Comparison of ENCODE assay signal across 11 mouse cellular contexts in genomic region chr4:45755097-45755496, GRCm38 (mm10). TPM values are rescaled to one million over a fixed set of nuclear protein-coding genes. Genes with fewer than 3 reads are reported as not detected.
A peak's percentile ranks its signal among the peaks of the same experiment; 100 is the strongest.
DNase-seq lines count a peak whose midpoint lies in the region; ATAC-seq and TF ChIP-seq lines count a peak whose summit lies in the region.
"Had no signal": no experiment of that assay in that cellular context is flagged by ENCODE, and none has a peak within 500 bp of the region (broad histone marks: within the 10 kb centered on the region; RNA-seq: fewer than 3 reads in every experiment).

No protein-coding gene starts in this region.

- H3K4me3 ChIP-seq in forebrain, embryonic 13.5 days: 0 out of 2 replicates have a peak overlapping the region, but pooled peaks have one; percentile 12
- no peak overlapping the region for H3K4me3 ChIP-seq in forebrain, embryonic 11.5 days (ENCODE audit: low read depth, low read length)
- no peak overlapping the region for H3K4me3 ChIP-seq in lung, embryonic 15.5 days
- H3K4me3 ChIP-seq in lung, postnatal 0 days (ENCODE audit: low read depth, low read length): no peak overlapping the region
- no peak overlapping the region for H3K4me3 ChIP-seq in forebrain, embryonic 14.5 days (ENCODE audit: low read depth, low read length)
- H3K4me3 ChIP-seq: megakaryocyte, embryonic 14.5 days had no signal

- H3K36me3 ChIP-seq in forebrain, embryonic 13.5 days (ENCODE audit: poor library complexity, severe bottlenecking): no peaks in the 10 kb centered on the region
- H3K36me3 ChIP-seq in forebrain, embryonic 11.5 days (ENCODE audit: control insufficient read depth, insufficient read depth, low read length): no peaks in the 10 kb centered on the region
- no peaks in the 10 kb centered on the region for H3K36me3 ChIP-seq in lung, embryonic 15.5 days
- no peaks in the 10 kb centered on the region for H3K36me3 ChIP-seq in lung, postnatal 0 days (ENCODE audit: insufficient read depth, low read length)
- H3K36me3 ChIP-seq in forebrain, embryonic 14.5 days (ENCODE audit: control insufficient read depth, insufficient read depth, low read length): no peaks in the 10 kb centered on the region

- H3K27me3 ChIP-seq in forebrain, embryonic 13.5 days: 0 out of 2 replicates have a peak, but pooled peaks cover 3% of the 10 kb centered on the region
- no peaks in the 10 kb centered on the region for H3K27me3 ChIP-seq in forebrain, embryonic 11.5 days (ENCODE audit: control insufficient read depth, insufficient read depth, low read length)
- no peaks in the 10 kb centered on the region for H3K27me3 ChIP-seq in lung, embryonic 15.5 days
- no peaks in the 10 kb centered on the region for H3K27me3 ChIP-seq in lung, postnatal 0 days (replicated peaks; ENCODE audit: insufficient read depth, low read length)
- no peaks in the 10 kb centered on the region for H3K27me3 ChIP-seq in forebrain, embryonic 14.5 days (replicated peaks; ENCODE audit: control insufficient read depth, insufficient read depth, low read length)

- H3K27ac ChIP-seq in forebrain, embryonic 13.5 days: peak overlapping the region; percentile 94
- H3K27ac ChIP-seq in forebrain, embryonic 11.5 days (ENCODE audit: low read depth, low read length): no peak overlapping the region
- peak overlapping the region; percentile 60; the same call in 1 of the 2 replicates for H3K27ac ChIP-seq in lung, embryonic 15.5 days
- no peak overlapping the region for H3K27ac ChIP-seq in lung, postnatal 0 days (ENCODE audit: low read length)
- peak overlapping the region; percentile 95 for H3K27ac ChIP-seq in forebrain, embryonic 14.5 days (ENCODE audit: low read depth, low read length)

- peak overlapping the region; percentile 47 for H3K4me2 ChIP-seq in forebrain, embryonic 13.5 days
- no peak overlapping the region for H3K4me2 ChIP-seq in forebrain, embryonic 11.5 days (ENCODE audit: low read depth, low read length, severe bottlenecking)
- no peak overlapping the region for H3K4me2 ChIP-seq in lung, embryonic 15.5 days
- no peak overlapping the region for H3K4me2 ChIP-seq in lung, postnatal 0 days (replicated peaks; ENCODE audit: low read depth, low read length)
- H3K4me2 ChIP-seq in forebrain, embryonic 14.5 days (ENCODE audit: low read length): peak overlapping the region; percentile 39

- peak overlapping the region; percentile 45 for H3K9ac ChIP-seq in forebrain, embryonic 13.5 days
- H3K9ac ChIP-seq in forebrain, embryonic 11.5 days (ENCODE audit: low read length): no peak overlapping the region
- H3K9ac ChIP-seq in lung, embryonic 15.5 days: no peak overlapping the region
- no peak overlapping the region for H3K9ac ChIP-seq in lung, postnatal 0 days (replicated peaks; ENCODE audit: low read depth)
- H3K9ac ChIP-seq in forebrain, embryonic 14.5 days (ENCODE audit: low read length): peak overlapping the region; percentile 50

- no peaks in the 10 kb centered on the region for H3K9me3 ChIP-seq in forebrain, embryonic 13.5 days (replicated peaks)
- no peaks in the 10 kb centered on the region for H3K9me3 ChIP-seq in forebrain, embryonic 11.5 days (ENCODE audit: control insufficient read depth, low read length)
- H3K9me3 ChIP-seq in lung, embryonic 15.5 days: no peaks in the 10 kb centered on the region
- no peaks in the 10 kb centered on the region for H3K9me3 ChIP-seq in lung, postnatal 0 days (ENCODE audit: low read length)
- H3K9me3 ChIP-seq in forebrain, embryonic 14.5 days (replicated peaks; ENCODE audit: control insufficient read depth, low read length): no peaks in the 10 kb centered on the region

- no peak for DNase-seq in forebrain, embryonic 11.5 days (ENCODE audit: low spot score)
- DNase-seq in lung, postnatal 0 days (ENCODE audit: low spot score): no peak
- peak; percentile 72 for DNase-seq in forebrain, embryonic 14.5 days (ENCODE audit: low spot score)
- peak; percentile 50 for DNase-seq in retina, embryonic 14.5 days (ENCODE audit: low spot score)
- no peak for DNase-seq in gastrocnemius, postnatal 10 days

- ATAC-seq in forebrain, embryonic 13.5 days: peak; percentile 57
- no peak for ATAC-seq in forebrain, embryonic 11.5 days (replicated peaks; ENCODE audit: low FRiP score)
- no peak for ATAC-seq in lung, embryonic 15.5 days (ENCODE audit: borderline replicate concordance, extremely low read depth, low FRiP score, low TSS enrichment)
- ATAC-seq in lung, postnatal 0 days: no peak
- peak; percentile 56 for ATAC-seq in forebrain, embryonic 14.5 days
- no peak for ATAC-seq in granulocyte monocyte progenitor cell, adult 5-6 weeks (replicated peaks; ENCODE audit: poor library complexity, severe bottlenecking)
- ATAC-seq: activated CD4-positive, CD25-positive, alpha-beta regulatory T cell, adult 4 months; inflammation-experienced regulatory T-cells, adult 6 months had no signal

- TF ChIP-seq CTCF in lung, postnatal 0 days (IDR thresholded peaks at IDR 0.05): no peak

- WGBS in forebrain, embryonic 13.5 days: 40% methylated on average over 9 of the region's 9 CpGs
- 54% methylated on average over 9 of the region's 9 CpGs for WGBS in forebrain, embryonic 11.5 days
- 59% methylated on average over 9 of the region's 9 CpGs for WGBS in lung, embryonic 15.5 days
- 71% methylated on average over 9 of the region's 9 CpGs for WGBS in lung, postnatal 0 days
- WGBS in forebrain, embryonic 14.5 days: 39% methylated on average over 9 of the region's 9 CpGs

- H3K4me1 ChIP-seq in forebrain, embryonic 13.5 days: peaks cover 77% of the 10 kb centered on the region
- H3K4me1 ChIP-seq in forebrain, embryonic 11.5 days (replicated peaks; ENCODE audit: control insufficient read depth, insufficient read depth, low read length): peaks cover 2% of the 10 kb centered on the region; the same call in 1 of the 2 replicates
- peaks cover 49% of the 10 kb centered on the region for H3K4me1 ChIP-seq in lung, embryonic 15.5 days
- peaks cover 8% of the 10 kb centered on the region; the same call in 1 of the 2 replicates for H3K4me1 ChIP-seq in lung, postnatal 0 days (ENCODE audit: insufficient read depth, low read depth, low read length)
- H3K4me1 ChIP-seq in forebrain, embryonic 14.5 days (ENCODE audit: control insufficient read depth, insufficient read depth, low read length): peaks cover 43% of the 10 kb centered on the region
- H3K4me1 ChIP-seq: megakaryocyte, embryonic 14.5 days had no signal

- TF ChIP-seq EP300 in lung, postnatal 0 days (IDR thresholded peaks at IDR 0.05): no peak

RNA-seq across cellular contexts. Expression of gene Aldh1b1, which starts 43.7 kb away (rescaled TPM):
- 14.7 and 17.6 TPM in 2 replicates for polyA plus RNA-seq in forebrain, embryonic 13.5 days (2015; fragmentation: Nextera tagmentation; extraction: Ambion mirVana)
- polyA plus RNA-seq in forebrain, embryonic 11.5 days (2014; fragmentation: Nextera tagmentation; extraction: Ambion mirVana): 5.0 and 5.2 TPM in 2 replicates
- 7.8 and 12.4 TPM in 2 replicates for polyA plus RNA-seq in lung, embryonic 15.5 days (2015; fragmentation: Nextera tagmentation; extraction: Ambion mirVana)
- polyA plus RNA-seq in lung, postnatal 0 days (2015; fragmentation: Nextera tagmentation; extraction: Ambion mirVana): 3.7 and 5.5 TPM in 2 replicates
- 14.0 and 16.4 TPM in 2 replicates for polyA plus RNA-seq in forebrain, embryonic 14.5 days (2014; fragmentation: Nextera tagmentation; extraction: Ambion mirVana)
- 15.1 and 16.2 TPM in 2 replicates for total RNA-seq in granulocyte monocyte progenitor cell, adult 5-6 weeks (2014; fragmentation: Nextera tagmentation)
- 45.3 and 54.8 TPM in 2 replicates for total RNA-seq in granulocyte monocyte progenitor cell, adult 5-6 weeks (2017)
- total RNA-seq in gastrocnemius, postnatal 10 days (2021): 1 to 10 TPM; 1.8 to 2.5 TPM

Comparison
In these comparisons a context has a peak if more than half of its experiments do, and no peak if none do; other contexts are left out.
1. ATAC-seq: peak in forebrain, embryonic 13.5 days (single experiment) and forebrain, embryonic 14.5 days (single experiment); none in forebrain, embryonic 11.5 days (single experiment), lung, embryonic 15.5 days (single experiment), lung, postnatal 0 days (single experiment) and granulocyte monocyte progenitor cell, adult 5-6 weeks (single experiment).
2. H3K27ac ChIP-seq: peak in forebrain, embryonic 13.5 days (single experiment), lung, embryonic 15.5 days (single experiment) and forebrain, embryonic 14.5 days (single experiment); none in forebrain, embryonic 11.5 days (single experiment) and lung, postnatal 0 days (single experiment).
3. H3K4me2 ChIP-seq: peak in forebrain, embryonic 13.5 days (single experiment) and forebrain, embryonic 14.5 days (single experiment); none in forebrain, embryonic 11.5 days (single experiment), lung, embryonic 15.5 days (single experiment) and lung, postnatal 0 days (single experiment).
4. H3K9ac ChIP-seq: peak in forebrain, embryonic 13.5 days (single experiment) and forebrain, embryonic 14.5 days (single experiment); none in forebrain, embryonic 11.5 days (single experiment), lung, embryonic 15.5 days (single experiment) and lung, postnatal 0 days (single experiment).
5. DNase-seq: peak in forebrain, embryonic 14.5 days (single experiment) and retina, embryonic 14.5 days (single experiment); none in forebrain, embryonic 11.5 days (single experiment), lung, postnatal 0 days (single experiment) and gastrocnemius, postnatal 10 days (single experiment).